Mouse (Mus musculus): ENCODE results near the gene Ccnt1.
A peak's percentile ranks its signal among the peaks of the same experiment; 100 is the strongest.

The Ccnt1 gene

GRCm38 (mm10) chr15:98570873-98571538, at the start of gene Ccnt1, which contains the start of gene 4930415O20Rik:
Ccnt1 (minus strand) TSS chr15:98570923.
4930415O20Rik (plus strand) TSS chr15:98571004.
- peak; percentile 34 for DNase-seq (ENCODE audit: low read depth)

GRCm38 (mm10) chr15:98617176-98617537, 46.4 kb upstream of the Ccnt1 start:
- peak; percentile 80 for DNase-seq (ENCODE audit: low read depth)

GRCm38 (mm10) chr15:98616362-98617175, 45.8 kb upstream of the Ccnt1 start:
- no peak for DNase-seq (ENCODE audit: low read depth)

- DNase-seq (ENCODE audit: low read depth): no peak
Observed at GRCm38 (mm10) chr15:98615751-98616150, 45.0 kb upstream of the Ccnt1 start.

- DNase-seq (ENCODE audit: low read depth): no peak
Observed at GRCm38 (mm10) chr15:98614971-98615370, 44.2 kb upstream of the Ccnt1 start.

GRCm38 (mm10) chr15:98614551-98614950, 43.8 kb upstream of the Ccnt1 start:
- no peak for DNase-seq (ENCODE audit: low read depth)

- no peak for DNase-seq (ENCODE audit: low read depth)
Observed at GRCm38 (mm10) chr15:98612229-98612628, 41.5 kb upstream of the Ccnt1 start.

- peak; percentile 55 for DNase-seq (ENCODE audit: low read depth)
Observed at GRCm38 (mm10) chr15:98610131-98610633, 39.5 kb upstream of the Ccnt1 start.

- DNase-seq (ENCODE audit: low read depth): peak; percentile 47
Observed at GRCm38 (mm10) chr15:98609331-98610130, 38.8 kb upstream of the Ccnt1 start, which contains the start of gene Adcy6. Adcy6 (minus strand) TSS chr15:98610076.

- peak; percentile 40 for DNase-seq (ENCODE audit: low read depth)
Observed at GRCm38 (mm10) chr15:98608784-98609250, 38.1 kb upstream of the Ccnt1 start.

GRCm38 (mm10) chr15:98608058-98608783, 37.5 kb upstream of the Ccnt1 start:
- no peak for DNase-seq (ENCODE audit: low read depth)

- no peak for DNase-seq (ENCODE audit: low read depth)
Observed at GRCm38 (mm10) chr15:98607557-98607956, 36.8 kb upstream of the Ccnt1 start.

- DNase-seq (ENCODE audit: low read depth): no peak
Observed at GRCm38 (mm10) chr15:98606739-98607138, 36.0 kb upstream of the Ccnt1 start.

GRCm38 (mm10) chr15:98606051-98606536, 35.4 kb upstream of the Ccnt1 start:
- no peak for DNase-seq (ENCODE audit: low read depth)

- no peak for DNase-seq (ENCODE audit: low read depth)
Observed at GRCm38 (mm10) chr15:98604041-98604575, 33.4 kb upstream of the Ccnt1 start.

GRCm38 (mm10) chr15:98602921-98603458, 32.3 kb upstream of the Ccnt1 start:
- DNase-seq (ENCODE audit: low read depth): no peak

GRCm38 (mm10) chr15:98602191-98602881, 31.6 kb upstream of the Ccnt1 start:
- DNase-seq (ENCODE audit: low read depth): no peak

- DNase-seq (ENCODE audit: low read depth): no peak
Observed at GRCm38 (mm10) chr15:98601832-98602190, 31.1 kb upstream of the Ccnt1 start.

GRCm38 (mm10) chr15:98600036-98600709, 29.4 kb upstream of the Ccnt1 start:
- no peak for DNase-seq (ENCODE audit: low read depth)

- DNase-seq (ENCODE audit: low read depth): no peak
Observed at GRCm38 (mm10) chr15:98596609-98597008, 25.9 kb upstream of the Ccnt1 start.
